Mouse (Mus musculus) CH12.LX (cell line): Measurements from ENCODE around the gene Rexo5. TPM values are rescaled to one million over a fixed set of nuclear protein-coding genes. Genes with fewer than 3 reads are reported as not detected.

Source experiments
- DNase-seq: peaks from one replicate; pipeline ENCODE4 v3.0.0-alpha.2; 2013; ENCODE audit errors: extremely low read depth
- H3K27ac ChIP-seq: 2 replicates; pipeline ENCODE4 v1.5.1; 2012; ENCODE audit warnings: low read depth, mild to moderate bottlenecking, control low read depth, moderate library complexity; ENCODE audit not compliant: insufficient read depth
- H3K27me3 ChIP-seq: replicated peaks from 2 replicates; pipeline ENCODE3; 2012; ENCODE audit warnings: inconsistent platforms
- H3K36me3 ChIP-seq, 2 experiments: replicated peaks in 1 of 2; 2 replicates each; pipeline versions ENCODE3 to v1.6.1; 2012; ENCODE audit warnings: inconsistent platforms in 1 of 2, low read length in 1 of 2, mild to moderate bottlenecking in 1 of 2, mixed read lengths in 1 of 2, moderate library complexity in 1 of 2; ENCODE audit not compliant: control insufficient read depth in 1 of 2, insufficient read depth in 1 of 2
- H3K4me1 ChIP-seq, 2 experiments: 2 replicates each; pipeline ENCODE4 v1.6.1; 2012; ENCODE audit warnings: inconsistent platforms in 1 of 2, moderate library complexity in 1 of 2; ENCODE audit not compliant: insufficient read depth in 2 of 2, control insufficient read depth in 1 of 2
- H3K4me2 ChIP-seq: 2 replicates; pipeline ENCODE4 v1.6.1; 2012; ENCODE audit warnings: low read depth, mild to moderate bottlenecking, control low read depth; ENCODE audit not compliant: poor library complexity, insufficient read depth, severe bottlenecking
- H3K4me3 ChIP-seq, 3 experiments: fragments of 150-350 bp in 1 of 3; sonication (generic) in 1 of 3; replicated peaks in 1 of 3; 2 replicates each; pipeline versions ENCODE3 to v1.5.1; 2011 to 2012; ENCODE audit warnings: low read depth in 2 of 3, low read length in 2 of 3, mild to moderate bottlenecking in 2 of 3, moderate library complexity in 2 of 3, control low read depth in 1 of 3, improper control_type of control experiment in 1 of 3, inconsistent platforms in 1 of 3, mixed read lengths in 1 of 3; ENCODE audit not compliant: poor library complexity in 1 of 3
- H3K79me2 ChIP-seq: replicated peaks from 2 replicates; pipeline ENCODE4 v1.6.1; 2012; ENCODE audit warnings: mild to moderate bottlenecking, moderate library complexity; ENCODE audit not compliant: control insufficient read depth, poor library complexity, insufficient read depth, severe bottlenecking; ENCODE audit errors: extremely low read depth
- H3K9ac ChIP-seq: 2 replicates; pipeline ENCODE4 v1.6.1; 2012; ENCODE audit warnings: low read depth, mild to moderate bottlenecking, control low read depth, moderate library complexity; ENCODE audit not compliant: insufficient read depth
- H3K9me3 ChIP-seq: replicated peaks from 2 replicates; pipeline ENCODE3; 2012; ENCODE audit warnings: low read length, inconsistent platforms, mixed read lengths
- BHLHE40 ChIP-seq: IDR thresholded peaks from 2 replicates; pipeline ENCODE4 v1.6.1; 2011; ENCODE audit warnings: mild to moderate bottlenecking, low read depth, low read length, improper control_type of control experiment
- CTCF ChIP-seq, 2 experiments: IDR thresholded peaks in 1 of 2; conservative IDR thresholded peaks in 1 of 2; 2 replicates each; pipeline ENCODE4 v1.5.1; 2011 to 2012; ENCODE audit warnings: low read depth in 2 of 2, low read length in 2 of 2, improper control_type of control experiment in 1 of 2, inconsistent platforms in 1 of 2, mild to moderate bottlenecking in 1 of 2, moderate library complexity in 1 of 2
- ELF1 ChIP-seq: IDR thresholded peaks from 2 replicates; pipeline ENCODE4 v1.6.1; 2014; ENCODE audit warnings: low read depth, mild to moderate bottlenecking, inconsistent platforms, low read length, improper control_type of control experiment
- EP300 ChIP-seq: IDR thresholded peaks from 2 replicates; pipeline ENCODE4 v1.6.1; 2011; ENCODE audit warnings: low read length, improper control_type of control experiment
- GABPA ChIP-seq: IDR thresholded peaks from 2 replicates; pipeline ENCODE4 v1.6.1; 2012; ENCODE audit warnings: low read depth, low read length, improper control_type of control experiment, inconsistent platforms; ENCODE audit not compliant: insufficient replicate concordance
- HCFC1 ChIP-seq: IDR thresholded peaks from 2 replicates; pipeline ENCODE4 v1.6.1; 2012; ENCODE audit warnings: low read depth, mild to moderate bottlenecking, inconsistent platforms, low read length, improper control_type of control experiment
- IRF4 ChIP-seq: IDR thresholded peaks from 2 replicates; pipeline ENCODE4 v1.6.1; 2014; ENCODE audit warnings: low read depth, mild to moderate bottlenecking, inconsistent platforms, low read length, improper control_type of control experiment
- JUND ChIP-seq: conservative IDR thresholded peaks from 2 replicates; pipeline ENCODE4 v1.6.1; 2011; ENCODE audit warnings: low read depth, low read length, improper control_type of control experiment
- KAT2A ChIP-seq: IDR thresholded peaks from 2 replicates; pipeline ENCODE4 v1.6.1; 2012; ENCODE audit warnings: low read length, improper control_type of control experiment, inconsistent platforms; ENCODE audit not compliant: insufficient replicate concordance
- MAFK ChIP-seq: IDR thresholded peaks from 2 replicates; pipeline ENCODE4 v1.6.1; 2011; ENCODE audit warnings: low read length, improper control_type of control experiment; ENCODE audit not compliant: insufficient replicate concordance
- MAX ChIP-seq: IDR thresholded peaks from 2 replicates; pipeline ENCODE4 v1.6.1; 2011; ENCODE audit warnings: low read length, improper control_type of control experiment
- MEF2A ChIP-seq: IDR thresholded peaks from 2 replicates; pipeline ENCODE4 v1.6.1; 2014; ENCODE audit warnings: low read depth, mild to moderate bottlenecking, inconsistent platforms, low read length, improper control_type of control experiment, borderline replicate concordance
- MYC ChIP-seq: IDR thresholded peaks from 2 replicates; pipeline ENCODE4 v1.6.1; 2011; ENCODE audit warnings: low read depth, mild to moderate bottlenecking, improper control_type of control experiment, low read length
- PAX5 ChIP-seq: IDR thresholded peaks from 2 replicates; pipeline ENCODE4 v1.6.1; 2012; ENCODE audit warnings: low read length, inconsistent platforms, mixed read lengths
- POLR2A ChIP-seq: IDR thresholded peaks from 2 replicates; pipeline ENCODE4 v1.6.1; 2011; ENCODE audit warnings: low read depth, mild to moderate bottlenecking, improper control_type of control experiment, low read length
- POLR2AphosphoS2 ChIP-seq: IDR thresholded peaks from 2 replicates; pipeline ENCODE4 v1.6.1; 2011; ENCODE audit warnings: low read depth, low read length, improper control_type of control experiment
- RAD21 ChIP-seq: IDR thresholded peaks from 2 replicates; pipeline ENCODE4 v1.6.1; 2011; ENCODE audit warnings: low read depth, mild to moderate bottlenecking, low read length, improper control_type of control experiment, moderate library complexity
- TCF12 ChIP-seq: IDR thresholded peaks from 2 replicates; pipeline ENCODE4 v1.6.1; 2014; ENCODE audit warnings: low read depth, mild to moderate bottlenecking, inconsistent platforms, low read length, improper control_type of control experiment
- UBTF ChIP-seq: IDR thresholded peaks from 2 replicates; pipeline ENCODE4 v1.6.1; 2012; ENCODE audit warnings: low read depth, mild to moderate bottlenecking, inconsistent platforms, low read length, improper control_type of control experiment, moderate library complexity
- USF1 ChIP-seq: IDR thresholded peaks from 2 replicates; pipeline ENCODE4 v1.6.1; 2014; ENCODE audit warnings: low read depth, mild to moderate bottlenecking, inconsistent platforms, low read length, improper control_type of control experiment
- USF2 ChIP-seq: conservative IDR thresholded peaks from 2 replicates; pipeline ENCODE4 v1.6.1; 2011; ENCODE audit warnings: low read depth, low read length, improper control_type of control experiment
- ZMIZ1 ChIP-seq: IDR thresholded peaks from 2 replicates; pipeline ENCODE4 v1.6.1; 2012; ENCODE audit warnings: low read depth, mild to moderate bottlenecking, inconsistent platforms, low read length, improper control_type of control experiment
- ZNF384 ChIP-seq: IDR thresholded peaks from 2 replicates; pipeline ENCODE4 v1.6.1; 2012; ENCODE audit warnings: low read depth, low read length, improper control_type of control experiment, inconsistent platforms
- dilution Hi-C: fragments of 300-500 bp; cut with MboI; formaldehyde crosslinking; loops from 2 replicates; pipeline ENCODE4 v1.14.3; 2020; ENCODE audit warnings: low sequenced_read_pairs; ENCODE audit not compliant: extremely low pct_unique_long_range_greater_than_20kb, extremely low pct_ligation_motif_present
- in situ Hi-C: fragments of 300-500 bp; cut with MboI; formaldehyde crosslinking; loops from 3 replicates; pipeline ENCODE4 v1.14.3; 2019; ENCODE audit warnings: low sequenced_read_pairs, low pct_ligation_motif_present, low pct_unique_long_range_greater_than_20kb, mixed read lengths
- polyA plus RNA-seq: library from polyadenylated mRNA; unstranded; fragments of >175 nt; gene quantifications from 2 replicates; pipeline ENCODE4 v1.2.1, GENCODE M21; 2012; ENCODE audit warnings: low read depth; ENCODE audit not compliant: insufficient read length
- total RNA-seq, 2 experiments: library from RNA; depleted of rRNA; stranded (reverse); fragments of 300-350 nt in 1 of 2; fragments of >200 nt in 1 of 2; gene quantifications; 2 replicates each; pipeline ENCODE4 v1.2.3; 2012 to 2014

Gene Rexo5
- total and polyA plus RNA-seq, 3 experiments = 11.0 to 15.5 (median 12.0) TPM

DNA sequence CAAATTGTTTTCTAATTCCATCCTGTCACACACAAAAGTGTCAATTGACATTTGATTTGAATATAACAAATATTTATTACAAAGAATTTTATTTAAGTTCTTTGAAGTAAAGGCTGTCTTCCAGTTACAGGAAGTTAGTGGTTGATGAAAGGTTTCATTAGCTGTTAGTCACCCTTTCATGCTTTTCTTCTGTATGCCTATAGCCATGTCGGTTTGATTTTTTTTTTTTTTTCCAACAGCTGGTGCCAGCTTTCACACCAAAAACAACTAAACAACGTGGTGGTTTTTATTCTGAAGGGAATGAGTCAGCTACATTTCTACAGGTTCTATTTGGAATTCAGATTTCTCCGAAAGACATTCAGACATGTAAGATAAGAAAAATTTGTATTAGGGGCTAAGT is 7.2 kb downstream of the Rexo5 start:
- no peak for DNase-seq
- peaks cover 2% of the 10 kb centered on the region for H3K9me3 ChIP-seq
- H3K79me2 ChIP-seq = no peaks in the 10 kb centered on the region
- no peak overlapping the region for H3K27ac ChIP-seq
- no peaks in the 10 kb centered on the region for H3K4me1 ChIP-seq
- no peak for TF ChIP-seq USF1
- TF ChIP-seq ZMIZ1 = no peak
- no peak for TF ChIP-seq POLR2A
- no peak for TF ChIP-seq GABPA
- TF ChIP-seq ELF1 = no peak
- TF ChIP-seq USF2 = no peak
- TF ChIP-seq MYC = no peak
- no peak for TF ChIP-seq ZNF384
- no peak for TF ChIP-seq UBTF
- no peak for TF ChIP-seq IRF4
- TF ChIP-seq MAX = no peak
- TF ChIP-seq MAFK = no peak
- no peak for TF ChIP-seq EP300
- no peak for TF ChIP-seq KAT2A
- no peak for TF ChIP-seq TCF12
- TF ChIP-seq POLR2AphosphoS2 = no peak
- in situ Hi-C loops = no loop called here
- peaks cover 3 to 28% of the 10 kb centered on the region in 2 experiments for H3K36me3 ChIP-seq
- H3K4me3 ChIP-seq = no peak overlapping the region
- H3K4me2 ChIP-seq = no peak overlapping the region
- dilution Hi-C loops = no loop called here
- H3K9ac ChIP-seq = no peak overlapping the region
- no peaks in the 10 kb centered on the region for H3K27me3 ChIP-seq

DNA sequence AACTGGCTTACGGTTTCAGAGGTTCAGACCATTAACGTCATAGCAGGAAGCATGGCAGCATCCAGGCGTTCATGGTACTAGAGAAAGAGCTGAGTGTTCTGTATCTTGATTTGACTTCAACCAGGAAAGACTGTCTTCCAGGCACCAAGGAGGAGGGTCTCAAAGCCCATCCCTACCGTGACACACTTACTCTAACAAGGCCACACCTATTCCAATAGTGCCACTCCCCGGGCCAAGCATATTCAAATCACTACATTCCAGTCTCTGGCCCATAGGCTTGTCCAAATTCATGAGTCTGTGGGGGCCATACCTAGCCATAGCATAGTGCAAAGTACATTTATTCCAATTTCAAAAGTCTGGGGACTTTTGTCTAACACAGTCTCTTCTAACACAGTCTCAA is 13.6 kb downstream of the Rexo5 start:
- H3K9ac ChIP-seq = no peak overlapping the region
- in situ Hi-C loops = no loop called here
- TF ChIP-seq UBTF (no peak), GABPA (no peak), CTCF (conservative IDR thresholded peaks at IDR 0.05 in 1 of 2, IDR thresholded peaks at IDR 0.05 in 1 of 2; ENCODE audit: low read depth in 2 of 2, low read length in 2 of 2) (no peak), MEF2A (no peak), POLR2A (no peak), POLR2AphosphoS2 (no peak), BHLHE40 (no peak), JUND (no peak), USF2 (no peak), RAD21 (no peak), HCFC1 (no peak), MAX (no peak), ELF1 (no peak), PAX5 (no peak), EP300 (no peak), MYC (no peak), ZNF384 (no peak), IRF4 (no peak)
- TF ChIP-seq, all 38 proteins: peak for 0
- Histone ChIP-seq H3K27ac (no peak overlapping the region), H3K4me3 (no peak overlapping the region), H3K4me1 (no peaks in the 10 kb centered on the region), H3K79me2 (no peaks in the 10 kb centered on the region), H3K27me3 (no peaks in the 10 kb centered on the region), H3K9me3 (no peaks in the 10 kb centered on the region), H3K4me2 (no peak overlapping the region), H3K36me3 (peaks cover 17 to 57% of the 10 kb centered on the region in 2 experiments)
- no peak for DNase-seq
- dilution Hi-C loops = no loop called here
